Mouse (Mus musculus) layer of hippocampus, adult 18-20 months (tissue): ENCODE results near the gene Luzp4. TPM values are rescaled to one million over a fixed set of nuclear protein-coding genes. Genes with fewer than 3 reads are reported as not detected.
"Not testable (repeated sequence)": the region's sequence is repeated elsewhere in the genome, so short reads cannot be mapped to it uniquely, and the experiment has no call there.

Experiments
- DNase-seq, 2 experiments: peaks; one replicate each; pipeline ENCODE4 v3.0.0; 2022; ENCODE audit warnings: low spot score in 2 of 2
- long read RNA-seq: library from polyadenylated mRNA; stranded (forward); transcript quantifications from one replicate; pipeline ENCODE4 v2.0.0, GENCODE M21; 2021
- total RNA-seq, 2 experiments: library from RNA; stranded (reverse); gene quantifications; 2 replicates each; pipeline ENCODE4 v1.2.3; 2021

Gene Luzp4
- total RNA-seq, result not detected
- long read RNA-seq, result 0 reads

DNA sequence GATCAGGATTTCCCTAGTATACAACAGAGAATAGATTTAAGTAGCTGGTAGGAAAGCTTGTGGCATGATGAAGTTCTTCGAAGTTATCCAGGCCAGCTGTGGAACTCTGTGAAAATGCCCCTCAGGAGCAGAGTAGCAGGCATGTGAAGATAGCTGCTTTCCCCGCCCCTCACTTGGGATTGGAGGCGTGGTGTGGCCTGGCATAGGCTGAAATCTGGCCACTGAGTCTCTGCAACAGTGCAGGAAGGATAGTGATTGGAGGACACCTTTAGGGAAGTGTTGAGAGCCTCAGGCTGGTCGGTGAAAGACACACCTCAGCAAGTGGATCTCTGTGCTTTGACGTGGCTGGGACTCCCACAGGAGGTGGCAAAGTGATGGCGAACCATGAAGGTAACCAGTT is at the start of gene Luzp4:
Luzp4 (plus strand) TSS at position 301 of the 400 bp plus-strand sequence.
- not testable (repeated sequence) for DNase-seq

DNA sequence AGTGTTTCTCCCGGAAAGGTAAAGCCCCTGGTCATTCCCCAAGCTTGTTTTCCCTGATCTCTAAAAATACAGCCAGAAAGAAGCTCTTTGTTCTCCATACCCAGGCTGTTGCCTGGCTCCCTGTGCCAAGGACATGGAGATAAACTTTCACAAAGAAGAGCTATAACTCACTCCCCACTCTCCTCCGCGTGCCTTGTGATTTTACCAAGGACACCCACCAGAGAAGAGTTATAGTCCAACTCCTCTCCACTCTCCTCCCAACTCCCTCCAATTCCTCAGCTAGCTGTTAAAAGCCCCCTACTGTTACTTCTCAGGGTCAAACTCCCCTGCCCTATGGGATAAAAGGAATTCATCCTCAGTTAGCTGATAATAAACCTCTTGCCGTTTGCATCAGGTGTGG is 15.6 kb upstream of the Luzp4 start:
- DNase-seq, result not testable (repeated sequence)

Other genes starting within 250 kb of the Luzp4 start
- gene Gm8334, start 242.5 kb upstream of the Luzp4 start, total RNA-seq, result not detected
- not detected for gene Gm15127, start 194.0 kb upstream of the Luzp4 start, total RNA-seq
- not detected for gene Ott, start 216.6 kb downstream of the Luzp4 start, total RNA-seq